Mouse (Mus musculus) embryonic facial prominence, embryonic 13.5 days (tissue): ENCODE results near the gene Zc3h12b. TPM values are rescaled to one million over a fixed set of nuclear protein-coding genes. Genes with fewer than 3 reads are reported as not detected.
"Not testable (repeated sequence)": the region's sequence is repeated elsewhere in the genome, so short reads cannot be mapped to it uniquely, and the experiment has no call there.

Source experiments
- ATAC-seq: fragments of 200-750 bp; cut with Nextera tagmentation; 2 replicates; pipeline ENCODE4 v1.8.0; 2017; ENCODE audit warnings: low read depth; ENCODE audit not compliant: insufficient number of reproducible peaks, insufficient read depth, low FRiP score, low TSS enrichment
- H3K27ac ChIP-seq: fragments of 300-500 bp; sonication (generic); 2 replicates; pipeline ENCODE4 v1.5.1; 2015; ENCODE audit warnings: moderate library complexity, mild to moderate bottlenecking, inconsistent platforms
- H3K27me3 ChIP-seq: fragments of 300-500 bp; sonication (generic); 2 replicates; pipeline ENCODE4 v1.6.1; 2015; ENCODE audit warnings: mild to moderate bottlenecking, inconsistent platforms
- H3K36me3 ChIP-seq: fragments of 300-500 bp; sonication (generic); 2 replicates; pipeline ENCODE4 v1.6.1; 2015; ENCODE audit warnings: mild to moderate bottlenecking, inconsistent platforms
- H3K4me1 ChIP-seq: fragments of 300-500 bp; sonication (generic); 2 replicates; pipeline ENCODE4 v1.6.1; 2015; ENCODE audit warnings: inconsistent platforms
- H3K4me2 ChIP-seq: fragments of 300-500 bp; sonication (generic); 2 replicates; pipeline ENCODE4 v1.6.1; 2015; ENCODE audit warnings: moderate library complexity, mild to moderate bottlenecking, inconsistent platforms
- H3K4me3 ChIP-seq: fragments of 300-500 bp; sonication (generic); 2 replicates; pipeline ENCODE4 v1.5.1; 2015; ENCODE audit warnings: mild to moderate bottlenecking, inconsistent platforms
- H3K9ac ChIP-seq: fragments of 300-500 bp; sonication (generic); 2 replicates; pipeline ENCODE4 v1.6.1; 2015; ENCODE audit warnings: mild to moderate bottlenecking, inconsistent platforms
- H3K9me3 ChIP-seq: fragments of 300-500 bp; sonication (generic); 2 replicates; pipeline ENCODE4 v1.6.1; 2016; ENCODE audit warnings: inconsistent platforms
- WGBS: fragments of 180-500 bp; shearing (Covaris S2); methylation state at CpG from one replicate; pipeline ENCODE4 v1.1.7; 2015; ENCODE audit warnings: mixed read lengths; 5-methylcytosine and 5-hydroxymethylcytosine counted together
- polyA plus RNA-seq: library from polyadenylated mRNA; unstranded; fragments of >200 nt; fragmentation: Nextera tagmentation; extraction: Ambion mirVana; gene quantifications from 2 replicates; pipeline ENCODE4 v1.2.1, GENCODE M21; 2015

Zc3h12b gene
- polyA plus RNA-seq, 1 experiment from 2014 or later, result 4.7 TPM

DNA sequence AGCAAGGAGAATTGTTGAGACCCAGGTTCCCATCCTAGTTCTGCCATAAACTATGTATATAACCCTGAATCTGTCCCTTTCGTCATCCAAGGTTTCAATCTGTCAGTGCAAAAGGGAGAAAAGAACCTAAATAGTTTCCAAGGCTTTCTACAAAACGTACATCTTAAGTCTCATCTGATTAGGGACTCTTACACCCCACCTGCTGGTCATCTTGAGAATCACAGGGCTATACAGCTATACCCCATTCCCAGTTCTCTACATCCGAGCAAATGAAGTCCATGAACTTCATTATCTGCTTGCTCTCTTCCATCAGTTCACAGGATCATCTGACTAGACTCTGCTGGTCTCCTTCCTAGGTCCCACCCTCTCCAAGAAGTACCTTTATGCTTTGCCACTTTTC, 239.3 kb downstream of the Zc3h12b start:
- 58% methylated on average over 3 of the region's 3 CpGs for WGBS

DNA sequence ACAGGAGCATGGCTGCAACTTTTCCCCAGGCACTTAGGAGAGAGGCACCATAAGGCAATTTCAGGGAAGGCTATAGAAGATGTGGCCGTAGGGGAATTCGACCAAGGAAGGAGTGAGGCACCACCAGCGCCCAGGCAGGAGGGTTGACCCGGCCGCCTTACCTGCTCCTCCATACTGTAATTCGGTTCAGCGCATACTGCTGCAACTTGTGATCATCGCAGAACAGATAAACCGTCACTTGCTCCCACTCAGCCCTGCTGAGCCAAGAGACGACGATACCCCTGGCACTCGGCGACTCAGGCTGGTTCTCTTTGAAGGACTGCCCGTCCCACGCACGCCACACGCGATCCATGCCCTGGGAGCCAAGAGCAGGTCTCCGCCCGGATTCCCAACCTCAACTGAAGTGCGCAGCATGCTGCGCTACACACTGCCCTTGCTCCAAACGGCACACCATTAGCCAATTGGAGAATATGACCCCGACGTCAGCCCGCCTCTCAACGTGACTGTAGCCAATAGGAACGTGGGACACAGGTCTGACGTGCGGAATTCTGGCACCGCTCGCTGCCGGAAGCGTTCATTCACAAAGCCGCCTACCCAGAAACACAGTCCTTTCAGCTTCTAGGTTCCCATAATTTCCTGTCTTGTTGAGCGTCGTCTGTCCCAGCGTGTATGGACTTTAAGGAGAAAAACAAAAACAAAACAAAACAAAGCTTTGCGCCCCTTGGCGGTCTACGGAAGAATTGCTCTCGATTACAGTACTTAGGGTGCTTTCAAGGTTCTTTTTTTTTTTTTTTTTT, 245.2 kb downstream of the Zc3h12b start, which contains the start of gene Las1l:
Gene Las1l, minus strand, starts transcription at position 466 of the 797 bp plus-strand sequence.
- peak within 1 kb of the TSS; percentile 60 for H3K4me3 ChIP-seq
- no peak within 1 kb of the TSS for H3K27ac ChIP-seq
- no peaks in the 10 kb centered on the region; the same call in 1 of the 2 replicates for H3K27me3 ChIP-seq
- 28% methylated on average over 42 of the region's 42 CpGs for WGBS
- H3K4me1 ChIP-seq, result peaks cover 4% of the 10 kb centered on the region; the same call in 1 of the 2 replicates
- H3K36me3 ChIP-seq, result no peaks in the 10 kb centered on the region
- peak; percentile 99 for ATAC-seq
- peak within 1 kb of the TSS; percentile 67 for H3K4me2 ChIP-seq
- peak within 1 kb of the TSS; percentile 74 for H3K9ac ChIP-seq
- no peaks in the 10 kb centered on the region for H3K9me3 ChIP-seq

More for the DNA sequence above, 239.3 kb downstream of the Zc3h12b start:
- H3K36me3 ChIP-seq, result peaks cover 13% of the 10 kb centered on the region; the same call in 1 of the 2 replicates
- peaks cover 3% of the 10 kb centered on the region; the same call in 1 of the 2 replicates for H3K4me1 ChIP-seq
- no peak overlapping the region for H3K9ac ChIP-seq
- H3K27ac ChIP-seq, result no peak overlapping the region
- no peak for ATAC-seq
- no peaks in the 10 kb centered on the region; the same call in 1 of the 2 replicates for H3K27me3 ChIP-seq
- no peak overlapping the region for H3K4me2 ChIP-seq
- H3K4me3 ChIP-seq, result no peak overlapping the region
- no peaks in the 10 kb centered on the region for H3K9me3 ChIP-seq

DNA sequence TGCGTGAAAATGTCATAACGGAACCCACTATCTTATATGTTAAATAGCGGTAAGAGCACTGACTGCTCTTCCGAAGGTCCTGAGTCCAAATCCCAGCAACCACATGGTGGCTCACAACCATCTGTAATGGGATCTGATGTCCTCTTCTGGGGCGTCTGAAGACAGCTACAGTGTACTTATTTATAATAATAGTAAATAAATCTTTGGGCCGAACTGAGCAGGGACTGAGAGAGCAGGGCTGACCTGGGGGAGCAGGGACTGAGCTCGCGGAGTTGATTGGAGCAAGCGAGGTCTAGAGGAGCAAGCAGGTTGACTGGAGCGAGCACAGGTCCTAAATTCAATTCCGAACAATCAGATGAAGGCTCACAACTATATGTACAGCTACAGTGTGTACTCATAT, 246.0 kb downstream of the Zc3h12b start:
- not testable (repeated sequence) for H3K4me1 ChIP-seq, H3K27ac ChIP-seq, H3K9me3 ChIP-seq, ATAC-seq, H3K27me3 ChIP-seq, H3K9ac ChIP-seq, H3K36me3 ChIP-seq
- H3K4me3 ChIP-seq, result peak overlapping the region; percentile 60
- 47% methylated on average over 11 of the region's 11 CpGs for WGBS
- peak overlapping the region; percentile 67 for H3K4me2 ChIP-seq

DNA sequence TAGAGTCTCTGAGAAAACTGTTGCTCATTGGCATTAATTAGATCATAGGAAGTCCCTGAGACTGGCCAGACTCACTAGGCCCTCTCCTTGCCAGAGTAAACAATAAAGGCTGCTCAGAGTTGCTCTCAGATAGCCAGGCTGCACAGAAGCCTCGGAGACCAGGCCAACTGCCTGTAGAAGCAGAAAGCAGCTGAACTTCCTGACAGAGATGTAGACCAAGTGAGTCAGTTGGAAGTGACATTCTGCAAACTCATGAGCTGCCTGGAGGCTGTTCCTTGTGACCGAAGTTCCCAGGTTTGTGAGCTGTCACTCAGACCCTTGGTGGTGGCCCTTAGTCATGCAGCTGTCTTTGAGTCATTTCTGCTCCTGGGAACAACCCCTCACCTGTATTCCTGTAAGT, 251.9 kb downstream of the Zc3h12b start:
- H3K9me3 ChIP-seq, result no peaks in the 10 kb centered on the region
- no peak overlapping the region for H3K9ac ChIP-seq
- no peak overlapping the region for H3K4me3 ChIP-seq
- no peaks in the 10 kb centered on the region for H3K36me3 ChIP-seq
- H3K27me3 ChIP-seq, result no peaks in the 10 kb centered on the region
- ATAC-seq, result no peak
- H3K4me2 ChIP-seq, result no peak overlapping the region
- no peak overlapping the region for H3K27ac ChIP-seq
- 72% methylated on average over 2 of the region's 2 CpGs for WGBS
- no peaks in the 10 kb centered on the region for H3K4me1 ChIP-seq

DNA sequence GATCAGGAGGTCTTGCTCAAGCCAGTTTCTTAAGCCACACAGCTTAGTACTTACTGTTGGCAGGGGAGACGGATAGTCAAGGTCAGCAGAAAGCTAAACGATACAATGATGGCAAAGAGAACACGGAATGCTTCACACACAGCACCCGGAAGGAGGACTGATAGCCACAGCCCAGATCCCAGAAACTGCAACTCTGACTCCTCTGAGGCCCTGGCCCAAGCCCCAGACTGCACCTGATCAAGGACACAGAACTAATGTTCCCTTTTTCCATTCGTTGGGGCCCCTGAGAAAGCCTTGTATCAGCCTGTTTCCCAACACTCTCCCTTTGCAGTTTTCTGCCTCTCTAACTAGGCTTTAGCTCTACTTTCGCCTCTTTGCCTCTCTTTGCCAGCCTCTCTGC, 253.6 kb downstream of the Zc3h12b start:
- Histone ChIP-seq H3K9ac (no peak overlapping the region), H3K27me3 (no peaks in the 10 kb centered on the region), H3K4me3 (no peak overlapping the region), H3K9me3 (no peaks in the 10 kb centered on the region), H3K36me3 (no peaks in the 10 kb centered on the region), H3K4me2 (no peak overlapping the region), H3K27ac (no peak overlapping the region), H3K4me1 (no peaks in the 10 kb centered on the region)
- 80% methylated on average over 6 of the region's 6 CpGs for WGBS
- no peak for ATAC-seq

DNA sequence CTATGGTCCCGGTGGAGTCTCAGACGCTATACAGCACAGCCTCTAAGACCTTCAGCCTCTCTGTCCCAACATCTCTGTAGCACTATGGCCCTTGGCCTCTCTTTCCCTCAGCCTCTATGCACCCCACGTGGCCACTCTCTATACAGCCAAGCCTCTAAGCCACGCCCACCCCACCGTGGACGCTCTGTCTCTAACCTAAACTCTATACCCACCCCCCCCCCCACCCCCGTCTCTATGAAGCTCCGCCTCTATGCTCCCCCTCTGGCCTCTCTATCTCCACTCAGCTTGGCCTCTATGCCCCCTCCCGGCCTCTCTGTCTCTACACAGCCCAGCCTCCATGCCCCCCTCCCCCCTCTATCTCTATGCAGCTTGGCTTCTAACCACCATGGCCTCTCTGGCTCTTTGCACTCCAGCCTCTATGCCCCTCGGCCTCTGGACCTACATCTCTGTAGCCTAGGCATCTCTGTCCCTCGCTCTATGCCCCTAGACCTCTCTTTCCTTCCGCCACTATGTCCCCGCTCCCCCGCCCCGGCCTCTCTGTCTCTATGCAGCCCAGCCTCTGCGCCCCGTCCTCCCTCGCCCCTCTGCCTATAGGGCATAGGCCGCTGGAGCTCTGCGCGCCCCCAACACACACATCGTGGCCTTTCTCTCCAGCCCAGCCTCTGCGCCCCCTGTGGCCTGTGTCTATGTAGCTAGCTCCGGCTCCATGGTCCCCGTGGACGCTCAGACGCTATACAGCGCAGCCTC, 256.5 kb downstream of the Zc3h12b start:
- no peaks in the 10 kb centered on the region for H3K4me1 ChIP-seq
- H3K27ac ChIP-seq, result peak overlapping the region; percentile 85
- H3K4me3 ChIP-seq, result peak overlapping the region; percentile 46
- H3K27me3 ChIP-seq, result no peaks in the 10 kb centered on the region
- peak overlapping the region; percentile 60 for H3K4me2 ChIP-seq
- peak; percentile 83 for ATAC-seq
- WGBS, result 28% methylated on average over 28 of the region's 28 CpGs
- H3K9ac ChIP-seq, result peak overlapping the region; percentile 71
- H3K9me3 ChIP-seq, result no peaks in the 10 kb centered on the region
- no peaks in the 10 kb centered on the region for H3K36me3 ChIP-seq

DNA sequence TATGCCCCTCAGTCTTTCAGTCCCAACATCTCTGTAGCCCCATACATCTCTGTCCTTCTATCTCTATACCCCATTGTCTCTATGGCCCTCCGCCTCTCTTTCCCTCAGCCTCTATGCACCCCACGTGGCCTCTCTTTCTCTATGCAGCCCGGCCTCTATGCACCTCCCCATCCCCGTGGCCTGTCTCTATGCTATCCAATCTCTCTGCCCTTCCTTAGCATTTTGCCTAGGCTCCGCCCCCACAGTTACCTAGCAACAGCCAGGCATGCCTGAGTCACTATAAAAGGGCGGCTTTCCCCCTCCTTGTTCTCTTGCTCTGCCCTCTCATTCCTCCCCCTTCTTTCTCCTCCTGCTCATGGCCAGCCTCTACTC, 257.1 kb downstream of the Zc3h12b start:
- Histone ChIP-seq H3K9me3 (no peaks in the 10 kb centered on the region), H3K27me3 (no peaks in the 10 kb centered on the region), H3K4me2 (peak overlapping the region; percentile 60), H3K4me3 (peak overlapping the region; percentile 46), H3K9ac (peak overlapping the region; percentile 71), H3K4me1 (no peaks in the 10 kb centered on the region), H3K27ac (peak overlapping the region; percentile 85), H3K36me3 (no peaks in the 10 kb centered on the region)
- ATAC-seq, result peak; percentile 91
- WGBS, result 19% methylated on average over 6 of the region's 6 CpGs

DNA sequence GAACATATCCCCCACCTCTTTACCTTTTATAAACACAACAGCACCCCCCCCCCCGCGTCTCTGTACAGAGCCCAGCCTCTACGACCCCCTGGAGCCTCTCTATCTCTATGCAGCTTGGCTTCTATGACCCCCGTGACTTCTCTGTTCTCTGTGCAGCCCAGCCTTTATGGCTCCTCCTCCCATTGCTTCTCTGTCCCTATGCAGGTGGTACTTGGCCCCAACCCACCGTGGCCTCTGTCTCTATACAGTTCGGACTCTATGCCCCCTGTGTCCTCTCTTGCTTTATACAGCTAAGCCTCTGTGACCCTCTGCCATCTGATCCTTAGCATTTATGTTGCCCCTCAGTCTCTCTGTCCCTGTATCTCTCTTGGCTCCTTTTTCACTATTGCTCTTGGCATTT, 257.6 kb downstream of the Zc3h12b start:
- H3K9ac ChIP-seq, result no peak overlapping the region
- peak overlapping the region; percentile 60 for H3K4me2 ChIP-seq
- no peak for ATAC-seq
- no peak overlapping the region for H3K4me3 ChIP-seq
- 64% methylated on average over 6 of the region's 6 CpGs for WGBS
- H3K27me3 ChIP-seq, result no peaks in the 10 kb centered on the region
- H3K4me1 ChIP-seq, result no peaks in the 10 kb centered on the region
- H3K36me3 ChIP-seq, result no peaks in the 10 kb centered on the region
- H3K27ac ChIP-seq, result no peak overlapping the region
- H3K9me3 ChIP-seq, result no peaks in the 10 kb centered on the region

DNA sequence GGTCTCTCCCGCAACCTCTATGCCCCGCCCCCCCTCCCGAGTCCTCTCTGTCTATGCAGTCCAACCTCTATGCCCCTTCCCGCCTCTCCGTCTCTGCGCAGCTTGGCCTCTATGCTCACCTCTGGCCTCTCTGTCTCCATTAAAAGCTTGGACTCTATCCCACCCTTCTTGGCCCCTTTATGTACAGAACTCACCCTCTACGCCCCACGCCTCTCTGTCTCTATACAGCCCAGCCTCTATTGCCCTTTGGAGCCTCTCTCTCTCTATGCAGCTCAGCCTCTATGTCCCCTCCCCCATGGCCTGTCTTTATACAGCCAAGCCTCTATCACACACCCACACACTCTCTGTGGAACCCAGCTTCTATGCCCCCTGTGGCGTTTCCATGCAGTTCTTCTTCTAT, 258.5 kb downstream of the Zc3h12b start:
- H3K36me3 ChIP-seq, result no peaks in the 10 kb centered on the region
- no peak overlapping the region for H3K27ac ChIP-seq
- H3K27me3 ChIP-seq, result no peaks in the 10 kb centered on the region
- WGBS, result 76% methylated on average over 9 of the region's 9 CpGs
- H3K4me3 ChIP-seq, result no peak overlapping the region
- H3K4me1 ChIP-seq, result no peaks in the 10 kb centered on the region
- no peak for ATAC-seq
- no peak overlapping the region for H3K9ac ChIP-seq
- no peaks in the 10 kb centered on the region for H3K9me3 ChIP-seq
- H3K4me2 ChIP-seq, result no peak overlapping the region

Other genes with a start within 250 kb of the Zc3h12b start
- not detected in 2 replicates for gene Asb12, start 153.7 kb upstream of the Zc3h12b start, polyA plus RNA-seq
- not detected in 2 replicates for gene Pfn5, start 153.6 kb upstream of the Zc3h12b start, polyA plus RNA-seq
- 28.1 and 29.9 TPM in 2 replicates for gene Zc4h2, start 53.2 kb upstream of the Zc3h12b start, polyA plus RNA-seq
- gene Las1l, start 245.3 kb downstream of the Zc3h12b start, polyA plus RNA-seq, result 56.8 and 60.4 TPM in 2 replicates